Mouse (Mus musculus) G1E-ER4 (cell line): Measurements from ENCODE around the gene Arid4b. TPM values are rescaled to one million over a fixed set of nuclear protein-coding genes. Genes with fewer than 3 reads are reported as not detected.
A peak's percentile ranks its signal among the peaks of the same experiment; 100 is the strongest.

Experiments
- GATA1 ChIP-seq: IDR thresholded peaks from one replicate; pipeline ENCODE4 v1.8.0; 2012; ENCODE audit warnings: low read length, inconsistent platforms
- polyA plus RNA-seq: library from polyadenylated mRNA; stranded (reverse); fragments of >175 nt; gene quantifications from 2 replicates; pipeline ENCODE4 v1.2.3, GENCODE M21; 2012

The Arid4b gene
- 6.6 and 9.3 TPM in 2 replicates for polyA plus RNA-seq

GRCm38 (mm10) chr13:14063013-14063941 is at the start of gene Arid4b, which contains the start of gene Ggps1:
Gene Arid4b, plus strand, starts transcription at chr13:14063232.
Gene Ggps1, minus strand, starts transcription at chr13:14063488.
- TF ChIP-seq GATA1 = no peak

- no peak for TF ChIP-seq GATA1
Observed at GRCm38 (mm10) chr13:14014001-14014400, 49.0 kb upstream of the Arid4b start.

- no peak for TF ChIP-seq GATA1
Observed at GRCm38 (mm10) chr13:14014540-14014939, 48.5 kb upstream of the Arid4b start.

- no peak for TF ChIP-seq GATA1
Observed at GRCm38 (mm10) chr13:14015609-14016008, 47.4 kb upstream of the Arid4b start.

- TF ChIP-seq GATA1 = no peak
Observed at GRCm38 (mm10) chr13:14018283-14018682, 44.7 kb upstream of the Arid4b start.

- TF ChIP-seq GATA1 = no peak
Observed at GRCm38 (mm10) chr13:14018852-14019251, 44.2 kb upstream of the Arid4b start.

GRCm38 (mm10) chr13:14025554-14025953 is 37.5 kb upstream of the Arid4b start:
- TF ChIP-seq GATA1 = no peak

- TF ChIP-seq GATA1 = no peak
Observed at GRCm38 (mm10) chr13:14026154-14026820, 36.7 kb upstream of the Arid4b start.

- TF ChIP-seq GATA1 = peak; percentile 82
Observed at GRCm38 (mm10) chr13:14033309-14034072, 29.5 kb upstream of the Arid4b start.

GRCm38 (mm10) chr13:14034073-14034348 is 29.0 kb upstream of the Arid4b start:
- TF ChIP-seq GATA1 = no peak

- TF ChIP-seq GATA1 = no peak
Observed at GRCm38 (mm10) chr13:14035875-14036630, 27.0 kb upstream of the Arid4b start.

- TF ChIP-seq GATA1 = no peak
Observed at GRCm38 (mm10) chr13:14038911-14039291, 24.1 kb upstream of the Arid4b start.

GRCm38 (mm10) chr13:14039292-14039965 is 23.6 kb upstream of the Arid4b start, which contains the start of gene Tbce:
Gene Tbce, minus strand, starts transcription at chr13:14039638.
- TF ChIP-seq GATA1 = no peak

- no peak for TF ChIP-seq GATA1
Observed at GRCm38 (mm10) chr13:14040186-14040585, 22.8 kb upstream of the Arid4b start.

GRCm38 (mm10) chr13:14043851-14044250 is 19.2 kb upstream of the Arid4b start:
- TF ChIP-seq GATA1 = no peak

- no peak for TF ChIP-seq GATA1
Observed at GRCm38 (mm10) chr13:14044521-14044920, 18.5 kb upstream of the Arid4b start.
